In genomic region chr16:91548586-91548985, GRCm38 (mm10) we compare ENCODE assay signal across 9 mouse cellular contexts. TPM values are rescaled to one million over a fixed set of nuclear protein-coding genes. Genes with fewer than 3 reads are reported as not detected.
DNase-seq lines count a peak whose midpoint lies in the region; ATAC-seq and TF ChIP-seq lines count a peak whose summit lies in the region.
"Had no signal": no experiment of that assay in that cellular context is flagged by ENCODE, and none has a peak within 500 bp of the region (broad histone marks: within the 10 kb centered on the region; RNA-seq: fewer than 3 reads in every experiment).

No protein-coding gene starts in this region.

- H3K27ac ChIP-seq in heart, embryonic 13.5 days (replicated peaks) = peak overlapping the region; percentile 91
- peak overlapping the region; percentile 81 to 95 for H3K27ac ChIP-seq in heart, embryonic 14.5 days (replicated peaks in 1 of 2; ENCODE audit: control insufficient read depth in 1 of 2, insufficient read depth in 1 of 2, low read depth in 2 of 2, low read length in 2 of 2)
- peak overlapping the region; percentile 26 for H3K27ac ChIP-seq in liver, embryonic 15.5 days (replicated peaks)

- no peak for ATAC-seq in heart, embryonic 13.5 days (ENCODE audit: extremely low read depth, insufficient number of reproducible peaks, low FRiP score, low TSS enrichment)
- no peak for ATAC-seq in G1E (ENCODE audit: extremely low read depth, insufficient number of reproducible peaks, low FRiP score, poor library complexity, severe bottlenecking)
- ATAC-seq in heart, embryonic 14.5 days (ENCODE audit: insufficient number of reproducible peaks, insufficient read depth, low FRiP score, low read depth) = no peak
- ATAC-seq in liver, embryonic 15.5 days (ENCODE audit: insufficient read depth) = no peak

- WGBS in heart, embryonic 13.5 days = 21% methylated on average over 5 of the region's 5 CpGs
- 16% methylated on average over 5 of the region's 5 CpGs for WGBS in heart, embryonic 14.5 days
- 25% methylated on average over 5 of the region's 5 CpGs for WGBS in liver, embryonic 15.5 days (ENCODE audit: insufficient replicate concordance)

- H3K27me3 ChIP-seq in heart, embryonic 13.5 days (replicated peaks) = no peaks in the 10 kb centered on the region
- no peaks in the 10 kb centered on the region for H3K27me3 ChIP-seq in G1E (ENCODE audit: insufficient read depth, low read length)
- no peaks in the 10 kb centered on the region for H3K27me3 ChIP-seq in heart, embryonic 14.5 days (ENCODE audit: control insufficient read depth, insufficient read depth, low read length)
- no peaks in the 10 kb centered on the region for H3K27me3 ChIP-seq in liver, embryonic 15.5 days

- H3K9me3 ChIP-seq in heart, embryonic 13.5 days = no peaks in the 10 kb centered on the region
- H3K9me3 ChIP-seq in G1E (replicated peaks) = no peaks in the 10 kb centered on the region
- no peaks in the 10 kb centered on the region for H3K9me3 ChIP-seq in heart, embryonic 14.5 days (ENCODE audit: control insufficient read depth, low read length)
- no peaks in the 10 kb centered on the region for H3K9me3 ChIP-seq in liver, embryonic 15.5 days (replicated peaks)

- H3K4me1 ChIP-seq in heart, embryonic 13.5 days = peaks cover 76% of the 10 kb centered on the region
- peaks cover 72% of the 10 kb centered on the region for H3K4me1 ChIP-seq in G1E (ENCODE audit: insufficient read depth, low read depth, low read length)
- H3K4me1 ChIP-seq in heart, embryonic 14.5 days (ENCODE audit: control insufficient read depth in 2 of 2, insufficient read depth in 2 of 2, low read length in 2 of 2) = peaks cover 40 to 64% of the 10 kb centered on the region in 2 experiments
- peaks cover 87% of the 10 kb centered on the region for H3K4me1 ChIP-seq in liver, embryonic 15.5 days (replicated peaks)

- peak overlapping the region; percentile 88 for H3K4me3 ChIP-seq in heart, embryonic 13.5 days
- peak overlapping the region; percentile 57; the same call in 1 of the 2 replicates for H3K4me3 ChIP-seq in G1E (ENCODE audit: low read depth, low read length)
- peak overlapping the region; percentile 31 to 100; a peak in 3 of 4 replicates for H3K4me3 ChIP-seq in heart, embryonic 14.5 days (ENCODE audit: control insufficient read depth in 1 of 2, insufficient read depth in 1 of 2, low read depth in 1 of 2, low read length in 2 of 2)
- H3K4me3 ChIP-seq in liver, embryonic 15.5 days (replicated peaks) = peak overlapping the region; percentile 83

- intact Hi-C loops in heart, postnatal 14 days (cut with DNase I) = no loop called here

- peak overlapping the region; percentile 87 for H3K4me2 ChIP-seq in heart, embryonic 13.5 days
- H3K4me2 ChIP-seq in heart, embryonic 14.5 days (ENCODE audit: low read length) = peak overlapping the region; percentile 90
- H3K4me2 ChIP-seq in liver, embryonic 15.5 days = peak overlapping the region; percentile 98

- H3K36me3 ChIP-seq in heart, embryonic 13.5 days = peaks cover 10% of the 10 kb centered on the region
- H3K36me3 ChIP-seq in G1E (replicated peaks) = peaks cover 38% of the 10 kb centered on the region
- peaks cover 9% of the 10 kb centered on the region; the same call in 1 of the 2 replicates for H3K36me3 ChIP-seq in heart, embryonic 14.5 days (ENCODE audit: control insufficient read depth, insufficient read depth, low read length)
- peaks cover 11% of the 10 kb centered on the region; the same call in 1 of the 2 replicates for H3K36me3 ChIP-seq in liver, embryonic 15.5 days (replicated peaks)

- no peak for DNase-seq in heart, postnatal 14 days
- DNase-seq in G1E (ENCODE audit: low spot score) = no peak
- DNase-seq in left cerebral cortex, adult 18-20 months (ENCODE audit: low spot score in 2 of 2) = no peak
- DNase-seq in spleen, postnatal 4 days (ENCODE audit: low spot score in 2 of 2) = no peak
- DNase-seq in natural killer cell, adult 2 months (ENCODE audit: low spot score in 2 of 2) = no peak
- DNase-seq: right cerebral cortex, postnatal 14 days had no signal

- H3K9ac ChIP-seq in heart, embryonic 13.5 days = peak overlapping the region; percentile 98
- H3K9ac ChIP-seq in heart, embryonic 14.5 days (ENCODE audit: low read length) = peak overlapping the region; percentile 99
- no peak overlapping the region for H3K9ac ChIP-seq in liver, embryonic 15.5 days

- no peak for TF ChIP-seq CTCF in G1E (IDR thresholded peaks at IDR 0.05; ENCODE audit: low read depth, low read length)

RNA-seq across cellular contexts. Expression of gene Ifngr2, which starts 1.7 kb away (rescaled TPM):
- 103 and 108 TPM in 2 replicates for polyA plus RNA-seq in heart, embryonic 13.5 days (2015; fragmentation: Nextera tagmentation; extraction: Ambion mirVana)
- 100 to 1,000 TPM; 125 to 142 TPM for total RNA-seq in heart, postnatal 14 days (2021)
- total RNA-seq in G1E (2014; fragmentation: Nextera tagmentation) (30.8 and 38.9 TPM in 2 replicates), G1E (2017) (17.3 and 20.8 TPM in 2 replicates)
- polyA plus RNA-seq in G1E (2012) = 20.0 and 25.3 TPM in 2 replicates
- 140 and 146 TPM in 2 replicates for polyA plus RNA-seq in heart, embryonic 14.5 days (2014; fragmentation: Nextera tagmentation; extraction: Ambion mirVana)
- polyA plus RNA-seq in liver, embryonic 15.5 days (2015; fragmentation: Nextera tagmentation; extraction: Ambion mirVana) = 16.1 and 17.1 TPM in 2 replicates
- 10 to 100 TPM; 31.3 to 41.2 TPM for total RNA-seq in left cerebral cortex, adult 18-20 months (2021)

RNA-seq across cellular contexts. Expression of gene Tmem50b, which starts 49.0 kb away (rescaled TPM):
- polyA plus RNA-seq in heart, embryonic 13.5 days (2015; fragmentation: Nextera tagmentation; extraction: Ambion mirVana) = 45.9 and 56.5 TPM in 2 replicates
- total RNA-seq in heart, postnatal 14 days (2021) = 10 to 100 TPM; 65.1 to 65.2 TPM
- total RNA-seq in G1E (2014; fragmentation: Nextera tagmentation) (18.8 and 25.1 TPM in 2 replicates), G1E (2017) (17.9 and 19.7 TPM in 2 replicates)
- polyA plus RNA-seq in G1E (2012) = 1.4 and 1.8 TPM in 2 replicates
- polyA plus RNA-seq in heart, embryonic 14.5 days (2014; fragmentation: Nextera tagmentation; extraction: Ambion mirVana) = 60.5 and 67.5 TPM in 2 replicates
- 6.8 and 7.4 TPM in 2 replicates for polyA plus RNA-seq in liver, embryonic 15.5 days (2015; fragmentation: Nextera tagmentation; extraction: Ambion mirVana)
- total RNA-seq in left cerebral cortex, adult 18-20 months (2021) = 10 to 100 TPM; 87.7 to 92.8 TPM

Comparison
In these comparisons a context has a peak if more than half of its experiments do, and no peak if none do; other contexts are left out.
1. H3K27ac ChIP-seq: peak in every context shown above with its lines; median percentile 91 in heart, embryonic 13.5 days; 88 in heart, embryonic 14.5 days; 26 in liver, embryonic 15.5 days.